Mouse (Mus musculus): ENCODE results near the gene Loxl3. TPM values are rescaled to one million over a fixed set of nuclear protein-coding genes. Genes with fewer than 3 reads are reported as not detected.

Gene Loxl3
- polyA plus RNA-seq, 1 experiment from 2014 or later: 13.6 TPM

DNA sequence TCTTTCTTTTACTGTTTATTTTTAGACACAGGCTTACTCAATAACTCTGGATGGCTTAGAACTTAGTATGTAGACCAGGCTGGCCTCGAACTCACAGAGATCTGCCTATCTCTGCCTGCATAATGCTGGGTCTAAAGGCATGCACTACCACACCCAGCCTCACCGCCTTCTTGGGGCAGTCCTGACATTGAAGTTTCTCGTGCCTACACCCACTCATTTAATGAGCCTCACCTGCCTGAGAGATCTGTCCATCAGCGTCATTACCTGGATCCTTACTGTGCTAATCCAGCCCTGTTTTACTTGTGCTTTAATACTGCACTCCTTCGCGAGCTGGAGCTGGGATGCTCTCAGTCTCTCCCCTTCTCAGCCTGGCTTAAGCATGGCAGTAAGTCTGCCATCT is 22.2 kb upstream of the Loxl3 start:
- 0 out of 2 replicates have a peak, but pooled peaks cover 4% of the 10 kb centered on the region for H3K27me3 ChIP-seq (replicated peaks; ENCODE audit: control insufficient read depth, insufficient read depth, low read length)
- no peaks in the 10 kb centered on the region for H3K9me3 ChIP-seq (ENCODE audit: control insufficient read depth, low read length)
- ATAC-seq (replicated peaks; ENCODE audit: low FRiP score, low TSS enrichment, low read depth) (0 out of 2 replicates have a peak, but pooled peaks have one; percentile 27), DNase-seq (ENCODE audit: low spot score) (no peak)
- 67% methylated on average over 6 of the region's 6 CpGs for WGBS
- no peak overlapping the region for H3K4me3 ChIP-seq (ENCODE audit: low read depth, low read length)
- no peak overlapping the region for H3K9ac ChIP-seq (ENCODE audit: low read length)
- H3K4me1 ChIP-seq (replicated peaks; ENCODE audit: control insufficient read depth, insufficient read depth, low read length): 0 out of 2 replicates have a peak, but pooled peaks cover 2% of the 10 kb centered on the region
- no peak overlapping the region for H3K27ac ChIP-seq (ENCODE audit: low read depth)
- no peak overlapping the region for H3K4me2 ChIP-seq (ENCODE audit: low read length)
- H3K36me3 ChIP-seq (ENCODE audit: control insufficient read depth, insufficient read depth, low read length): no peaks in the 10 kb centered on the region

DNA sequence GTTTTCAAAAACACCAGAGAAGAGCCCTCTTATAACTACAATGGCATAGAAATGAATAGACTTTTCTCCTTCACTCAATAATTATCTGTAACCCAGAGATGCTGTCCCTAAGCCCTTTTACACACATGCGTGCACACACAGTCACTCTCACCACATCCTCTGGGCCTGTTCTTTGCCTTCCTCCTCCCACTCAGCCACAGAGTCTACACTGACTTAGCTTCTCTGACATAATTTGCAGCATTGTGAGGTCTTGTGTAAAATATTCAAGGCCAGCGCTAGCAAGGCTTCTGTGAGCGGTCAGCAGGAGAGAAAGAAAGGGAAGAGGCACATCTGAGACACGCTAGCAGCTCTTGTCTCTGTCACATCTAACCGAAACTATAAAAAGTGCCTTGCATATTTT is 20.5 kb upstream of the Loxl3 start:
- no peaks in the 10 kb centered on the region for H3K36me3 ChIP-seq (ENCODE audit: control insufficient read depth, insufficient read depth, low read length)
- H3K4me1 ChIP-seq (replicated peaks; ENCODE audit: control insufficient read depth, insufficient read depth, low read length): 0 out of 2 replicates have a peak, but pooled peaks cover 2% of the 10 kb centered on the region
- DNase-seq (ENCODE audit: low spot score) (no peak), ATAC-seq (replicated peaks; ENCODE audit: low FRiP score, low TSS enrichment, low read depth) (no peak)
- WGBS: 74% methylated on average over 5 of the region's 5 CpGs
- H3K9me3 ChIP-seq (ENCODE audit: control insufficient read depth, low read length): no peaks in the 10 kb centered on the region
- H3K4me3 ChIP-seq (ENCODE audit: low read depth, low read length): no peak overlapping the region
- no peak overlapping the region for H3K9ac ChIP-seq (ENCODE audit: low read length)
- H3K27ac ChIP-seq (ENCODE audit: low read depth): no peak overlapping the region
- no peak overlapping the region for H3K4me2 ChIP-seq (ENCODE audit: low read length)
- 0 out of 2 replicates have a peak, but pooled peaks cover 4% of the 10 kb centered on the region for H3K27me3 ChIP-seq (replicated peaks; ENCODE audit: control insufficient read depth, insufficient read depth, low read length)

- H3K9ac ChIP-seq (ENCODE audit: low read length): no peak overlapping the region
- H3K9me3 ChIP-seq (ENCODE audit: control insufficient read depth, low read length): no peaks in the 10 kb centered on the region
- H3K4me1 ChIP-seq (replicated peaks; ENCODE audit: control insufficient read depth, insufficient read depth, low read length): 0 out of 2 replicates have a peak, but pooled peaks cover 2% of the 10 kb centered on the region
- H3K4me3 ChIP-seq (ENCODE audit: low read depth, low read length): no peak overlapping the region
- H3K27ac ChIP-seq (ENCODE audit: low read depth): no peak overlapping the region
- H3K4me2 ChIP-seq (ENCODE audit: low read length): no peak overlapping the region
- ATAC-seq (replicated peaks; ENCODE audit: low FRiP score, low TSS enrichment, low read depth) (no peak), DNase-seq (ENCODE audit: low spot score) (no peak)
- H3K36me3 ChIP-seq (ENCODE audit: control insufficient read depth, insufficient read depth, low read length): no peaks in the 10 kb centered on the region
- H3K27me3 ChIP-seq (replicated peaks; ENCODE audit: control insufficient read depth, insufficient read depth, low read length): 0 out of 2 replicates have a peak, but pooled peaks cover 4% of the 10 kb centered on the region
- 65% methylated on average over 12 of the region's 12 CpGs for WGBS
These were observed 19.2 kb upstream of the Loxl3 start for GRCm38 (mm10) chr6:83014482-83015466.

GRCm38 (mm10) chr6:83015749-83016148 is 18.2 kb upstream of the Loxl3 start:
- Histone ChIP-seq H3K9ac (ENCODE audit: low read length) (no peak overlapping the region), H3K4me1 (replicated peaks; ENCODE audit: control insufficient read depth, insufficient read depth, low read length) (no peaks in the 10 kb centered on the region), H3K4me2 (ENCODE audit: low read length) (no peak overlapping the region), H3K27ac (ENCODE audit: low read depth) (no peak overlapping the region), H3K4me3 (ENCODE audit: low read depth, low read length) (no peak overlapping the region), H3K36me3 (ENCODE audit: control insufficient read depth, insufficient read depth, low read length) (no peaks in the 10 kb centered on the region), H3K27me3 (replicated peaks; ENCODE audit: control insufficient read depth, insufficient read depth, low read length) (0 out of 2 replicates have a peak, but pooled peaks cover 4% of the 10 kb centered on the region), H3K9me3 (ENCODE audit: control insufficient read depth, low read length) (no peaks in the 10 kb centered on the region)
- DNase-seq (ENCODE audit: low spot score): no peak
- WGBS: 89% methylated on average over 2 of the region's 2 CpGs
- no peak for ATAC-seq (replicated peaks; ENCODE audit: low FRiP score, low TSS enrichment, low read depth)

DNA sequence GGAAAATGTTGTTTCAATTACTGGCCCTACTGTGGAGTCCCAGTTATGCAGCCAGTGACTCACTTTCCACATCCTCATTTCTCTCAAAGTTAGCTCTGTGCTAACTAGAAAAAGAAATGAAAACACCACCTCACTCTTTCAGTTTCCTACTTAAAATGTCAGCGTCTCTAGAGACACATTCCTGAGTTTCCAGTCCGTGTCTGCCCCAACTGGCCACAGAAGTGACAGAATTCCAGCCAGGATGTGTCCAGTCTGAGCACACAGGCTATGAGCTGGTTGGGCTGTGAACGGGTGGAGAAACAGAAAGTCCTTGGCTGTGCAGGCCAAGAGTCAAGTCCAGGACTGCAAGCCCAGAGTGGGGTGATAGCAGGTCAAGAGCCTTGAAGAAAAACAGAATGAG is 16.8 kb upstream of the Loxl3 start:
- H3K36me3 ChIP-seq (ENCODE audit: control insufficient read depth, insufficient read depth, low read length): no peaks in the 10 kb centered on the region
- no peaks in the 10 kb centered on the region for H3K4me1 ChIP-seq (replicated peaks; ENCODE audit: control insufficient read depth, insufficient read depth, low read length)
- DNase-seq (ENCODE audit: low spot score) (no peak), ATAC-seq (replicated peaks; ENCODE audit: low FRiP score, low TSS enrichment, low read depth) (no peak)
- H3K4me3 ChIP-seq (ENCODE audit: low read depth, low read length): no peak overlapping the region
- no peak overlapping the region for H3K4me2 ChIP-seq (ENCODE audit: low read length)
- H3K27me3 ChIP-seq (replicated peaks; ENCODE audit: control insufficient read depth, insufficient read depth, low read length): 0 out of 2 replicates have a peak, but pooled peaks cover 4% of the 10 kb centered on the region
- H3K9ac ChIP-seq (ENCODE audit: low read length): no peak overlapping the region
- H3K9me3 ChIP-seq (ENCODE audit: control insufficient read depth, low read length): no peaks in the 10 kb centered on the region
- WGBS: 50% methylated on average over 3 of the region's 3 CpGs
- no peak overlapping the region for H3K27ac ChIP-seq (ENCODE audit: low read depth)

DNA sequence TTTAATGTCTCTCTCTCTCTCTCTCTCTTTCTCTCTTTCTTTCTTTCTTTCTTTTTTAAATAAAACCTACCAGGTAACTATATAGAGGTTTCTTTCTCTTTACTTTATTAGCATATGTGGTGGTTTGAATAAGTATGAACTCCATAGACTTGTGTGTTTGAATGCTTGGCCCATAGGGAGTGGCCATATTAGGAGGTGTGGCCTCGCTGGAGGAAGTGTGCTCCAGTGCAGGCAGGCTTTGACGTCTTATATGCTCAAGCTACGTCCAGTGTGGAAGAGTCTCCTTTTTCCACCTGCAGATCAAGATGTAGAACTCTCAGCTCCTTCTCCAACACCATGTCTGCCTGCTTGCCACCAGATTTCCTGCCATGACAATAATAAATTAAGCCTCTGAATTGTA is 14.9 kb upstream of the Loxl3 start:
- 64% methylated on average over 3 of the region's 3 CpGs for WGBS
- no peak overlapping the region for H3K27ac ChIP-seq (ENCODE audit: low read depth)
- no peak overlapping the region for H3K4me2 ChIP-seq (ENCODE audit: low read length)
- no peak overlapping the region for H3K9ac ChIP-seq (ENCODE audit: low read length)
- no peaks in the 10 kb centered on the region for H3K36me3 ChIP-seq (ENCODE audit: control insufficient read depth, insufficient read depth, low read length)
- H3K9me3 ChIP-seq (ENCODE audit: control insufficient read depth, low read length): no peaks in the 10 kb centered on the region
- ATAC-seq (replicated peaks; ENCODE audit: low FRiP score, low TSS enrichment, low read depth) (no peak), DNase-seq (ENCODE audit: low spot score) (no peak)
- H3K27me3 ChIP-seq (replicated peaks; ENCODE audit: control insufficient read depth, insufficient read depth, low read length): 0 out of 2 replicates have a peak, but pooled peaks cover 4% of the 10 kb centered on the region
- no peak overlapping the region for H3K4me3 ChIP-seq (ENCODE audit: low read depth, low read length)
- no peaks in the 10 kb centered on the region for H3K4me1 ChIP-seq (replicated peaks; ENCODE audit: control insufficient read depth, insufficient read depth, low read length)

- no peak overlapping the region for H3K4me2 ChIP-seq (ENCODE audit: low read length)
- DNase-seq (ENCODE audit: low spot score) (no peak), ATAC-seq (replicated peaks; ENCODE audit: low FRiP score, low TSS enrichment, low read depth) (no peak)
- H3K27ac ChIP-seq (ENCODE audit: low read depth): no peak overlapping the region
- no peaks in the 10 kb centered on the region for H3K9me3 ChIP-seq (ENCODE audit: control insufficient read depth, low read length)
- WGBS: 91% methylated on average over 6 of the region's 6 CpGs
- H3K9ac ChIP-seq (ENCODE audit: low read length): no peak overlapping the region
- no peak overlapping the region for H3K4me3 ChIP-seq (ENCODE audit: low read depth, low read length)
- no peaks in the 10 kb centered on the region for H3K27me3 ChIP-seq (replicated peaks; ENCODE audit: control insufficient read depth, insufficient read depth, low read length)
- no peaks in the 10 kb centered on the region for H3K36me3 ChIP-seq (ENCODE audit: control insufficient read depth, insufficient read depth, low read length)
- H3K4me1 ChIP-seq (replicated peaks; ENCODE audit: control insufficient read depth, insufficient read depth, low read length): no peaks in the 10 kb centered on the region
These were observed 13.9 kb upstream of the Loxl3 start for GRCm38 (mm10) chr6:83020121-83020520.

- WGBS: 86% methylated on average over 4 of the region's 4 CpGs
- H3K36me3 ChIP-seq (ENCODE audit: control insufficient read depth, insufficient read depth, low read length): no peaks in the 10 kb centered on the region
- no peaks in the 10 kb centered on the region for H3K27me3 ChIP-seq (replicated peaks; ENCODE audit: control insufficient read depth, insufficient read depth, low read length)
- ATAC-seq (replicated peaks; ENCODE audit: low FRiP score, low TSS enrichment, low read depth): no peak
- H3K4me1 ChIP-seq (replicated peaks; ENCODE audit: control insufficient read depth, insufficient read depth, low read length): no peaks in the 10 kb centered on the region
- no peak for DNase-seq (ENCODE audit: low spot score)
- H3K9me3 ChIP-seq (ENCODE audit: control insufficient read depth, low read length): no peaks in the 10 kb centered on the region
- H3K4me2 ChIP-seq (ENCODE audit: low read length): no peak overlapping the region
- no peak overlapping the region for H3K27ac ChIP-seq (ENCODE audit: low read depth)
- no peak overlapping the region for H3K9ac ChIP-seq (ENCODE audit: low read length)
- H3K4me3 ChIP-seq (ENCODE audit: low read depth, low read length): no peak overlapping the region
These were observed 13.0 kb upstream of the Loxl3 start for GRCm38 (mm10) chr6:83020836-83021593.

All from intestine, embryonic 14.5 days (tissue).